Mouse (Mus musculus) cerebellum, adult 8-10 months (tissue): Measurements from ENCODE around the gene Cbarp.

Experiments
- DNase-seq: peaks from one replicate; pipeline ENCODE4 v3.0.0; 2022

The Cbarp gene

GRCm38 (mm10) chr10:80087483-80087882 is 53.2 kb downstream of the Cbarp start:
- no peak for DNase-seq

GRCm38 (mm10) chr10:80086847-80087246 is 53.8 kb downstream of the Cbarp start:
- no peak for DNase-seq

GRCm38 (mm10) chr10:80084817-80085487 is 55.7 kb downstream of the Cbarp start:
- DNase-seq: no peak

GRCm38 (mm10) chr10:80081075-80081474 is 59.6 kb downstream of the Cbarp start:
- DNase-seq: no peak
